Mouse (Mus musculus): Measurements from ENCODE around the gene Slc37a1. TPM values are rescaled to one million over a fixed set of nuclear protein-coding genes. Genes with fewer than 3 reads are reported as not detected.

Slc37a1 gene
- polyA plus RNA-seq, 1 experiment from 2014 or later, result 21.1 TPM

DNA sequence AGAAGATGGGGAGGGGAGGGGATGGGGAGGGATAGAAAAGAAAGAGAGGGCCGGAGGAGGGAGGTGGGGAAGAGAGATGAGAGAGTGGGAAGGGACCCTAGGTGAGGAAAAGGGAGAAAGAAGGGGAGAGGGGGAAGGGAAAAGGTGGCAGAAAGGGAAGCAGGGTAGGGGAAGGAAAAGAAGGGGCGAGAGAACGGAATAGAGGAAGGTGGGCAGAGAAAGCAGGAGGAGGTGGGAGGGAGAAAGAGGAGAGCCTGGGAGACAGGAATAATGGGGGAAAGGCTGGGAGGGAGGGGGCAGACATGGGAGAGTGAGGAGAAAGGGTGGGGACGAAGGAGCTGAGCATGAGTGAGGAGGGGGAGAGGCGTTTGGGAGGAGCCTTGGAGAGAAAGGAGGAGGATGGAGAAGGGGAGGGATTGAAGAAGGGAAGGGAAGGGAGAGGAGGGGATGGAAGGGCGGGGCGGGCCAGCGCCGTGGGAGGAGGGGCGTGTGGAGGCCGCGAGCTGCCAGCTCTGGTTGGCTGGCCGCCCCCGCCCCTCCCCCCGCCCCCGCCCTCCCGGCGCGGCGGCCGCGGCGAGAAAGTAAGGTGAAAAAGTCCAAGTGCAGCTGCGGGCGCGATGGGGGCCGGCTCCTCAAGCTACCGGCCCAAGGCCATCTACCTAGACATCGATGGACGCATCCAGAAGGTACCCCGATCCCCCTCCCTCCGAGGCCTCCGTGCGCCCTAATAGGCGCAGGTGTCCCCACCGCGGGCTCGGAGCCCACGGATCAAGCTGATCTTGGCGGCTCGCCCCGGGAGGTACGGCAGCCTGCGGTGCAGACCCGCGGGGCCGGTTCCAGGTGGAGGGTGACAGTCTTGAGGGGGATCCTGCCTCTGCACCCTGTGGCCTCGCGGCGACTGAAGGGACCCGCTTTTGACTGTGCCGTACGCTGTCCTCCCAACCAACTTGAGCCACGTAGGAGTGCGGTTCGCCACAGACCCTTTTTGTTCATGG, 99.4 kb downstream of the Slc37a1 start, which contains the start of gene Pde9a:
TSS of gene Pde9a (plus strand) at position 540 of the 995 bp plus-strand sequence.
- no peaks in the 10 kb centered on the region for H3K9me3 ChIP-seq (ENCODE audit: control insufficient read depth, low read length)
- H3K36me3 ChIP-seq (ENCODE audit: control insufficient read depth, insufficient read depth, low read length), result no peaks in the 10 kb centered on the region
- H3K4me3 ChIP-seq (ENCODE audit: low read length), result peak within 1 kb of the TSS; percentile 80
- peaks cover 50% of the 10 kb centered on the region for H3K4me1 ChIP-seq (ENCODE audit: control insufficient read depth, insufficient read depth, low read length)
- ATAC-seq, result peak; percentile 73
- WGBS, result 2% methylated on average over 42 of the region's 56 CpGs
- peak within 1 kb of the TSS; percentile 93 for H3K4me2 ChIP-seq (ENCODE audit: low read depth, low read length)
- H3K27ac ChIP-seq (ENCODE audit: low read length), result peak within 1 kb of the TSS; percentile 44
- peak within 1 kb of the TSS; percentile 84 for H3K9ac ChIP-seq (ENCODE audit: low read depth, low read length)
- no peaks in the 10 kb centered on the region for H3K27me3 ChIP-seq (replicated peaks; ENCODE audit: control insufficient read depth, insufficient read depth, low read length)

DNA sequence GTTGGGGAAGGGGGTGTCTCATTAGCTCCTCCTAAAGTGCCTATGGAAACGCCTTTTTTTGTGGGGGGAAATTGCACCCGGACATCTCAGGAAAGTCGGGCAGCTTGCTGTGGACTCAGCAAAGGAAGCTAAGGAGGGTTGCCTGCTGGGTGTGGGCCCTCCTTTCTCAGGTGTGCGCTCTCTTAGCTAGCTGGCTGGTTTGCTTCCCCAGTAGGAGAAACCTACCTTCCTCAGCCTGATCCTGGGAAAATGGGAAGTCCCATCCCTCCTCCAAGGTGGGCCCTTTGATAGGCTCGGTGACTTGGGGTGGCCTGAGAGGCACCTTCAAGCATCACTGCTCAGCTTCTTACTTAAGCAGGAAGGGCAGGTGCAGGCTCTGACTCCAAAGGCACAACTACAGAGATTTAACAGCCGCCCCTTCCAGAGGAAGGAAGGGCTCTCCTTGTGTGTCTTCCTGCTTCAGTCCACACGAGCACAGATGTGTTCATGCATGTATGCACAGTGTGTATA, 100.2 kb downstream of the Slc37a1 start:
- Histone ChIP-seq H3K36me3 (ENCODE audit: control insufficient read depth, insufficient read depth, low read length) (no peaks in the 10 kb centered on the region), H3K9me3 (ENCODE audit: control insufficient read depth, low read length) (no peaks in the 10 kb centered on the region), H3K4me1 (ENCODE audit: control insufficient read depth, insufficient read depth, low read length) (peaks cover 56% of the 10 kb centered on the region), H3K27ac (ENCODE audit: low read length) (peak overlapping the region; percentile 44; the same call in 1 of the 2 replicates), H3K27me3 (replicated peaks; ENCODE audit: control insufficient read depth, insufficient read depth, low read length) (no peaks in the 10 kb centered on the region), H3K4me3 (ENCODE audit: low read length) (peak overlapping the region; percentile 80), H3K9ac (ENCODE audit: low read depth, low read length) (peak overlapping the region; percentile 84), H3K4me2 (ENCODE audit: low read depth, low read length) (peak overlapping the region; percentile 93)
- WGBS, result 10% methylated on average over 7 of the region's 7 CpGs
- no peak for ATAC-seq

DNA sequence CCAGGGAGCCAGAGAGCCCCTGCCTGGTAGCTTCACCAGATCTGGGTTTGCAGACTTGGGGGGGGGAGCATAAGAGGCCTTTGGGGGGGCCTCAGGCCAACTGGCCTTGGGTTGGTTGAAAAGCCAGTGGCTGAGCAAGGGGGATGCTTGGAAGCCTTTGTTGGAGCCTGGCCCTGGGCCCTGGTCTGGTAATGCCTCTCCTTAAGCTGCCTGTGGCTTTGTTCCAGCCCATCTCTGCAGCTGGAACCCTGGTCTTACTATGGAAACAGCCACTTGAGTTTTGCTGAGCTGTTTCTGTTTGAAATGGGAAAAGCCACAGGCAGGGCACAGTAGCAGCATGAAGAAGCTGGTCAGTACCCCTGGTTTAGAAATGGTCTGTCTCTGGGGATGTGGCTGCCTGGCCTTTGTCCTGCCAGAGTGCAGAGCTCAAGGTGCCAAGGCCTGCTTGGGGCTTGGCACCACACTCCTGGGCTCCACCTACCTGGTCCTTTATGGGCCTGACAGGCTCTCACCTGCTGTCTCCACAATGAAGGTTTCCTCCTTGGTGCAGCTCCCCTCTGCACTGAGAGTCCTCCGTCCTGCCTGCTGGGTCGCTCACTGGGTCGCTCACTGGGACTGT, 102.9 kb downstream of the Slc37a1 start:
- peak overlapping the region; percentile 29; the same call in 1 of the 2 replicates for H3K4me2 ChIP-seq (ENCODE audit: low read depth, low read length)
- no peaks in the 10 kb centered on the region for H3K36me3 ChIP-seq (ENCODE audit: control insufficient read depth, insufficient read depth, low read length)
- no peaks in the 10 kb centered on the region for H3K27me3 ChIP-seq (replicated peaks; ENCODE audit: control insufficient read depth, insufficient read depth, low read length)
- no peaks in the 10 kb centered on the region for H3K9me3 ChIP-seq (ENCODE audit: control insufficient read depth, low read length)
- peak overlapping the region; percentile 27; the same call in 1 of the 2 replicates for H3K9ac ChIP-seq (ENCODE audit: low read depth, low read length)
- no peak overlapping the region for H3K4me3 ChIP-seq (ENCODE audit: low read length)
- no peak for ATAC-seq
- 84% methylated on average over 3 of the region's 3 CpGs for WGBS
- H3K4me1 ChIP-seq (ENCODE audit: control insufficient read depth, insufficient read depth, low read length), result peaks cover 72% of the 10 kb centered on the region
- peak overlapping the region; percentile 50 for H3K27ac ChIP-seq (ENCODE audit: low read length)

DNA sequence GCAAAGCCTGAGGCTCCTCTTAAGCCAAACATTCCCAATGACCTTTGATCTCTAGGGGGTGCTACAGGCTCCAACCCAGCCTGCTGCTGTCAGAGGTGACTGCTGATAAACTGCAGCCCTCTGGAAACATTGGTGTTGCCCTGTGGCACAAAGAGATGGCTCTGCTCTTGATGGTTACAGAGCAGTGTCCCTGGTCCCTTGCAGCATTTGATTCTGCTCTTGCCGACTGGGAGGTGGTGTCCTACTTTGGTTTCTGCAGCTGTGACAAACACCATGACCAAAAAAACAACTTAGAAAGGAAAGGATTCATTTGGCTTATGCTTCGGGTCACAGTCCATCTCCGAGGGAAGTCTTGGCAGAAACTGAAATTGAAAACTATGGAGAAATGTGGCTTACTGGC, 104.9 kb downstream of the Slc37a1 start:
- Histone ChIP-seq H3K27ac (ENCODE audit: low read length) (no peak overlapping the region), H3K4me1 (ENCODE audit: control insufficient read depth, insufficient read depth, low read length) (peaks cover 64% of the 10 kb centered on the region), H3K36me3 (ENCODE audit: control insufficient read depth, insufficient read depth, low read length) (no peaks in the 10 kb centered on the region), H3K4me3 (ENCODE audit: low read length) (no peak overlapping the region), H3K9ac (ENCODE audit: low read depth, low read length) (no peak overlapping the region), H3K9me3 (ENCODE audit: control insufficient read depth, low read length) (no peaks in the 10 kb centered on the region), H3K27me3 (replicated peaks; ENCODE audit: control insufficient read depth, insufficient read depth, low read length) (no peaks in the 10 kb centered on the region), H3K4me2 (ENCODE audit: low read depth, low read length) (0 out of 2 replicates have a peak overlapping the region, but pooled peaks have one; percentile 12)
- no peak for ATAC-seq
- 38% methylated on average over 3 of the region's 3 CpGs for WGBS

DNA sequence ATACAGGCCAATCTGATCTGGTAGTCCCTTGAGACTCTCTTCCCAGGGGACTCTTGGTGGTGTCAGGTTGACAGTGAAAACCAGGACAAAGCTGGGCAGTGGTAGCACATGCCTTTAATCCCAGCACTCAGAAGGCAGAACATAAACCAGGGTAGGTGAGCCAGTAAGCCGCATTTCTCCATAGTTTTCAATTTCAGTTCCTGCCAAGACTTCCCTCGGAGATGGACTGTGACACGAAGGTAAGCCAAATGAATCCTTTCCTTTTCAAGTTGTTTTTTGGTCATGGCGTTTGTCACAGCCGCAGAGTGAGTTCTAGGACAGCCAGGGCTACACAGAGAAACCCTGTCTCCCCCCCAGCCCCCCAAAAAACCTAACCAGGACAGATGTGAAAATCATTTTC, 105.4 kb downstream of the Slc37a1 start:
- WGBS, result 80% methylated on average over 5 of the region's 5 CpGs
- H3K4me3 ChIP-seq (ENCODE audit: low read length), result no peak overlapping the region
- no peak overlapping the region for H3K9ac ChIP-seq (ENCODE audit: low read depth, low read length)
- no peaks in the 10 kb centered on the region for H3K27me3 ChIP-seq (replicated peaks; ENCODE audit: control insufficient read depth, insufficient read depth, low read length)
- H3K4me2 ChIP-seq (ENCODE audit: low read depth, low read length), result no peak overlapping the region
- H3K27ac ChIP-seq (ENCODE audit: low read length), result no peak overlapping the region; the same call in 1 of the 2 replicates
- H3K4me1 ChIP-seq (ENCODE audit: control insufficient read depth, insufficient read depth, low read length), result peaks cover 58% of the 10 kb centered on the region
- ATAC-seq, result no peak
- H3K36me3 ChIP-seq (ENCODE audit: control insufficient read depth, insufficient read depth, low read length), result no peaks in the 10 kb centered on the region
- no peaks in the 10 kb centered on the region for H3K9me3 ChIP-seq (ENCODE audit: control insufficient read depth, low read length)

DNA sequence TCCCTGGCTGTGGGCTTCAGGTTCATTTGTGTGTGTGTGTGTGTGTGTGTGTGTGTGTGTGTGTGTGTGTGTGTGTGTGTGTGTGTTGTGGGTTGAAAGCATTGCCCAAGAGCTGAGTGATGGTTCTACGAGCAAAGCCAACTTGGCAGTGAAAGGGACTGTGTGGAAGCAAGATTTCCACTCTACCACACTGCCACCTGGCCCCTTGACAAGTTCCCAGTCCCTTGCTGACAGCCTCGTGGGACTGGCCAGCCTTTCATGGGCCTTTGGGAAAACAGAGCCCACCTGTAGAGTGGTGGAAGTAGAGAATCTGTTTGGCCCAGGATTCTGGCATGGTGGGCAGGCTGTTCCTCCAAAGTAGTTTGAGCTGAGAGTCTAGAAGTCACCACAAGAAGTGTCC, 107.2 kb downstream of the Slc37a1 start:
- no peak for ATAC-seq
- no peaks in the 10 kb centered on the region for H3K27me3 ChIP-seq (replicated peaks; ENCODE audit: control insufficient read depth, insufficient read depth, low read length)
- 72% methylated on average over 2 of the region's 2 CpGs for WGBS

DNA sequence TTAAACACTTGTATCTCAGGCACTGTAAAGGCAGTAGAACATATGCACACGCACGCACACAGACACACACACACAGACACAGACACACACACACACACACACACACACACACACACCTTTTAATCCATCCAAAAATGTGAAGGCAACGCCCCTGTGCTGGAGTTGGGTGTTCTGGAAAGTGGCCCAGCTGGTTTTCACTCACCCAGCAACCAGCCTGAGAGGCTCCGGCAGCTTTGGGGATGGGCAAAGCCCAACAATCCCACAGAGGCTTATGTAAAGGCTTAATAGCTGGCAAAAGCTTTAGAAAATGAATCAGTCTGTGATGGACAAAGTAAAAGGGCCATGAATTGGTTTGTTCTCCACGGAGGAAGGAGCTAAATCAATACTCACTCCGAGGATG, 113.7 kb downstream of the Slc37a1 start:
- Histone ChIP-seq H3K4me1 (ENCODE audit: control insufficient read depth, insufficient read depth, low read length) (peaks cover 19% of the 10 kb centered on the region), H3K4me2 (ENCODE audit: low read depth, low read length) (no peak overlapping the region), H3K9me3 (ENCODE audit: control insufficient read depth, low read length) (no peaks in the 10 kb centered on the region), H3K27ac (ENCODE audit: low read length) (no peak overlapping the region), H3K36me3 (ENCODE audit: control insufficient read depth, insufficient read depth, low read length) (no peaks in the 10 kb centered on the region; the same call in 1 of the 2 replicates), H3K9ac (ENCODE audit: low read depth, low read length) (no peak overlapping the region), H3K4me3 (ENCODE audit: low read length) (no peak overlapping the region), H3K27me3 (replicated peaks; ENCODE audit: control insufficient read depth, insufficient read depth, low read length) (no peaks in the 10 kb centered on the region)
- no peak for ATAC-seq
- WGBS, result 80% methylated on average over 6 of the region's 6 CpGs

More for the DNA sequence above, 107.2 kb downstream of the Slc37a1 start:
- Histone ChIP-seq H3K4me3 (ENCODE audit: low read length) (no peak overlapping the region), H3K9me3 (ENCODE audit: control insufficient read depth, low read length) (no peaks in the 10 kb centered on the region), H3K9ac (ENCODE audit: low read depth, low read length) (no peak overlapping the region), H3K36me3 (ENCODE audit: control insufficient read depth, insufficient read depth, low read length) (no peaks in the 10 kb centered on the region), H3K4me2 (ENCODE audit: low read depth, low read length) (no peak overlapping the region), H3K4me1 (ENCODE audit: control insufficient read depth, insufficient read depth, low read length) (peaks cover 42% of the 10 kb centered on the region), H3K27ac (ENCODE audit: low read length) (no peak overlapping the region)
